Mouse (Mus musculus) hindbrain, embryonic 13.5 days (tissue): ENCODE measurements at regions not wholly inside any gene's neighbourhood (a gene's known extent, or its start where the extent isn't known, plus 50 kb on each side); places are given as distances from the start of the nearest gene placed in this dataset.

Experiments
- ATAC-seq: fragments of 200-750 bp; cut with Nextera tagmentation; 2 replicates; pipeline ENCODE4 v1.8.0; 2017; ENCODE audit warnings: moderate TSS enrichment; ENCODE audit not compliant: low FRiP score
- H3K27ac ChIP-seq: fragments of 300-500 bp; sonication (generic); 2 replicates; pipeline ENCODE4 v1.5.1; 2015; ENCODE audit warnings: inconsistent platforms, mild to moderate bottlenecking, moderate library complexity
- H3K27me3 ChIP-seq: fragments of 300-500 bp; sonication (generic); 2 replicates; pipeline ENCODE4 v1.6.1; 2015; ENCODE audit warnings: mild to moderate bottlenecking, inconsistent platforms
- H3K36me3 ChIP-seq: fragments of 300-500 bp; sonication (generic); 2 replicates; pipeline ENCODE4 v1.6.1; 2015; ENCODE audit warnings: mild to moderate bottlenecking, inconsistent platforms
- H3K4me1 ChIP-seq: fragments of 300-500 bp; sonication (generic); replicated peaks from 2 replicates; pipeline ENCODE4 v1.6.1; 2015; ENCODE audit warnings: inconsistent platforms
- H3K4me2 ChIP-seq: fragments of 300-500 bp; sonication (generic); 2 replicates; pipeline ENCODE4 v1.6.1; 2015; ENCODE audit warnings: inconsistent platforms, mild to moderate bottlenecking, moderate library complexity
- H3K4me3 ChIP-seq: fragments of 300-500 bp; sonication (generic); 2 replicates; pipeline ENCODE4 v1.5.1; 2015; ENCODE audit warnings: mild to moderate bottlenecking, inconsistent platforms
- H3K9ac ChIP-seq: fragments of 300-500 bp; sonication (generic); 2 replicates; pipeline ENCODE4 v1.6.1; 2015; ENCODE audit warnings: mild to moderate bottlenecking, inconsistent platforms
- H3K9me3 ChIP-seq: fragments of 300-500 bp; sonication (generic); 2 replicates; pipeline ENCODE4 v1.6.1; 2016; ENCODE audit warnings: inconsistent platforms
- WGBS: fragments of 180-500 bp; shearing (Covaris S2); methylation state at CpG from one replicate; pipeline ENCODE4 v1.1.7; 2015; 5-methylcytosine and 5-hydroxymethylcytosine counted together

- Histone ChIP-seq H3K4me1 (no peaks in the 10 kb centered on the region), H3K9ac (no peak overlapping the region), H3K36me3 (no peaks in the 10 kb centered on the region), H3K27me3 (no peaks in the 10 kb centered on the region), H3K4me3 (no peak overlapping the region), H3K27ac (no peak overlapping the region), H3K4me2 (no peak overlapping the region), H3K9me3 (no peaks in the 10 kb centered on the region)
- no peak for ATAC-seq
- 36% methylated on average over 2 of the region's 2 CpGs for WGBS
Measured at GRCm38 (mm10) chr8:99591308-99592004, 175.2 kb upstream of the Cdh8 start.

DNA sequence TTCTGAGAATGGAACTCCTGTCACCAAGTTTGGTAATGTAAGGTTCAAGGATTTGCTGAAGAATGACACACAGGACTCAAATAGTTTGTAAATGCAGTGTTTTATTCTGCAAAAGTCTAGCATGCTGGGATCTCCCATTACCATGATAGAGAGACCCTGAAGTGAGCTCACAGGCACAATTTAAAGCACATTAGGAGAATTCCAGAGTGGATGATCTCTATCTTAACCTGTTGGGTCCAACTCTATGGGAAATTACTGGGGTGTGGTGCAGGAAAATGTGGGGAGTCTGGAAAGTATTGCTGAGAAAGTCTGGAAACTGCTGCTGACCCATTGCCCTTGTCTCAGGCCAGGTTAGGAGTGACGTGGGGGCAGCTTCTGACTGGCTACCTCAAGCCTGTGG lies 127.8 kb upstream of the Cdh8 start:
- Histone ChIP-seq H3K4me1 (no peaks in the 10 kb centered on the region), H3K4me2 (no peak overlapping the region), H3K9ac (no peak overlapping the region), H3K27me3 (no peaks in the 10 kb centered on the region), H3K4me3 (no peak overlapping the region), H3K27ac (no peak overlapping the region), H3K36me3 (no peaks in the 10 kb centered on the region), H3K9me3 (no peaks in the 10 kb centered on the region)
- ATAC-seq = no peak
- WGBS = 83% methylated on average over 1 of the region's 1 CpGs

- Histone ChIP-seq H3K4me1 (no peaks in the 10 kb centered on the region), H3K9me3 (no peaks in the 10 kb centered on the region), H3K9ac (no peak overlapping the region), H3K27ac (no peak overlapping the region), H3K4me3 (no peak overlapping the region), H3K4me2 (no peak overlapping the region), H3K36me3 (no peaks in the 10 kb centered on the region), H3K27me3 (no peaks in the 10 kb centered on the region)
- 87% methylated on average over 8 of the region's 8 CpGs for WGBS
- ATAC-seq = no peak
Measured at GRCm38 (mm10) chr8:99532686-99533415, 116.6 kb upstream of the Cdh8 start.

DNA sequence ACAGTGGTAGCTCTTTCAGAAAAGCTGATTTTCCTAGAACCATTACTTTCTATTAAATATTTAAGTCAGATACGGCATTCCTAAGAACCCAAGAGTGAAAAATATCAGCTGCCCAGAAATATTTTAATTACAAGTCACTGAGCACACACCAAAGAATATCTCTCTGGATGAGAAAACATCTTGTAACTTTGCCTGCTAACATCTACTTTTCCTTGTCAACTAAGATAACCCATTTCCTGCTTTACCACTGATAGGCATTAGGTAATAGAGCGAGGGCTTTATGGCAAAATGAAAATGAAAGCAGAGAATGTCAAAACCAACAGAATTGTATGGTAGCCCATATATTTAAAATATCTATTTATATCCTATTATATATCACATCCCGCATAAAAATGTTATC lies 85.8 kb upstream of the Cdh8 start:
- Histone ChIP-seq H3K4me1 (no peaks in the 10 kb centered on the region), H3K36me3 (no peaks in the 10 kb centered on the region), H3K9me3 (no peaks in the 10 kb centered on the region), H3K27ac (no peak overlapping the region), H3K27me3 (no peaks in the 10 kb centered on the region), H3K9ac (no peak overlapping the region), H3K4me3 (no peak overlapping the region), H3K4me2 (no peak overlapping the region)
- 91% methylated on average over 3 of the region's 3 CpGs for WGBS
- ATAC-seq = no peak
